Mouse (Mus musculus): ENCODE results near the gene Gm15517. TPM values are rescaled to one million over a fixed set of nuclear protein-coding genes. Genes with fewer than 3 reads are reported as not detected.

Gm15517 gene
- polyA plus RNA-seq, 1 experiment from 2014 or later = not detected

DNA sequence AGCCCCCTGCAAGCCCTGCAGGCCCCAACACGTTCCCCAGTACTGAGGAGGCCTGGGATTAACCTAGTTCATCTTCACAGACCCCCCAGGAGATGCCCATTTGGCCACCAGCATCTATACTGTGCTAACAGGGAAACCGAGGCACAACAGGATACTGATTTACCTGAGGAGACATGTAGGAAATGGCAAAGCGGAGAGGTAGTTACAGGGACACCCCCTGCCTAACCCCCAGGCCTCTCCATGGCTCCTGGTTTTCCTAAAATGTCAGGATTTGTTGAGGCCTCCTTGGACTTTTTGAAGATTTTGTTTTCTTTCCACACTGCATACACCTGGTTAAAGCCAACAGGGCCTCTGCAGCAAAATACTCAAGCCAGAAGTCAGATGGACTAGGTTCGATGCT lies 4.0 kb upstream of the Gm15517 start, which contains the start of gene Acp4:
Acp4 (minus strand) TSS at position 101 of the 400 bp plus-strand sequence.
- 80% methylated on average over 4 of the region's 4 CpGs for WGBS
- Histone ChIP-seq H3K4me3 (replicated peaks; ENCODE audit: low read depth, low read length) (no peak within 1 kb of the TSS), H3K27ac (replicated peaks; ENCODE audit: low read depth, low read length) (no peak within 1 kb of the TSS), H3K4me2 (ENCODE audit: low read length) (no peak within 1 kb of the TSS), H3K36me3 (ENCODE audit: control insufficient read depth, insufficient read depth, low read length) (peaks cover 18% of the 10 kb centered on the region), H3K27me3 (ENCODE audit: control insufficient read depth, insufficient read depth, low read length) (no peaks in the 10 kb centered on the region), H3K9me3 (ENCODE audit: control insufficient read depth, low read length) (no peaks in the 10 kb centered on the region), H3K4me1 (ENCODE audit: control insufficient read depth, insufficient read depth, low read length) (no peaks in the 10 kb centered on the region), H3K9ac (replicated peaks; ENCODE audit: low read length) (no peak within 1 kb of the TSS)
- DNase-seq = no peak
- 0 out of 2 replicates have a peak, but pooled peaks have one; percentile 18 for ATAC-seq (ENCODE audit: low FRiP score, low TSS enrichment)

DNA sequence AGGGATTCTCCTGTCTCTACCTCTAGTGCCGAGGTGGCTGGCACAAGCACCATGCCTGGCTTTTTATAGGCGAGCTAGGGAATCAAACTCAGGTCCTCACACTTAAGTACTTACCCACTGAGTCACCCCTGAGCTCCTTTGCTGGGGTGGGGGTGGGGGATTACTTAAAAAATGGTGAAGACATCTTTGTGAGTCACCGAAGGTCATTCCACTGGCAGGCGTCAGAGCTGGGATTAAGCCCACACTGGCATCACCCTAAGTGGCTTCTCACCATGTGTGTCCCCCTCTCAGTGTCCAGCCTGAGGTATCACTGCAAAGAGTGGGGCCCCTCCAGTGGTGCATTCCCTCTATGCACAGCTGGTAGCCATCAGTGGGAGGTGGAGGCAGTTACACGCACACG lies 837 bp upstream of the Gm15517 start:
- ATAC-seq (ENCODE audit: low FRiP score, low TSS enrichment) (no peak), DNase-seq (no peak)
- peaks cover 6% of the 10 kb centered on the region; the same call in 1 of the 2 replicates for H3K4me1 ChIP-seq (ENCODE audit: control insufficient read depth, insufficient read depth, low read length)
- no peaks in the 10 kb centered on the region for H3K27me3 ChIP-seq (ENCODE audit: control insufficient read depth, insufficient read depth, low read length)
- H3K4me3 ChIP-seq (replicated peaks; ENCODE audit: low read depth, low read length) = no peak overlapping the region
- H3K36me3 ChIP-seq (ENCODE audit: control insufficient read depth, insufficient read depth, low read length) = no peaks in the 10 kb centered on the region
- no peaks in the 10 kb centered on the region for H3K9me3 ChIP-seq (ENCODE audit: control insufficient read depth, low read length)
- H3K27ac ChIP-seq (replicated peaks; ENCODE audit: low read depth, low read length) = no peak overlapping the region
- H3K9ac ChIP-seq (replicated peaks; ENCODE audit: low read length) = no peak overlapping the region
- no peak overlapping the region for H3K4me2 ChIP-seq (ENCODE audit: low read length)
- 68% methylated on average over 6 of the region's 6 CpGs for WGBS

DNA sequence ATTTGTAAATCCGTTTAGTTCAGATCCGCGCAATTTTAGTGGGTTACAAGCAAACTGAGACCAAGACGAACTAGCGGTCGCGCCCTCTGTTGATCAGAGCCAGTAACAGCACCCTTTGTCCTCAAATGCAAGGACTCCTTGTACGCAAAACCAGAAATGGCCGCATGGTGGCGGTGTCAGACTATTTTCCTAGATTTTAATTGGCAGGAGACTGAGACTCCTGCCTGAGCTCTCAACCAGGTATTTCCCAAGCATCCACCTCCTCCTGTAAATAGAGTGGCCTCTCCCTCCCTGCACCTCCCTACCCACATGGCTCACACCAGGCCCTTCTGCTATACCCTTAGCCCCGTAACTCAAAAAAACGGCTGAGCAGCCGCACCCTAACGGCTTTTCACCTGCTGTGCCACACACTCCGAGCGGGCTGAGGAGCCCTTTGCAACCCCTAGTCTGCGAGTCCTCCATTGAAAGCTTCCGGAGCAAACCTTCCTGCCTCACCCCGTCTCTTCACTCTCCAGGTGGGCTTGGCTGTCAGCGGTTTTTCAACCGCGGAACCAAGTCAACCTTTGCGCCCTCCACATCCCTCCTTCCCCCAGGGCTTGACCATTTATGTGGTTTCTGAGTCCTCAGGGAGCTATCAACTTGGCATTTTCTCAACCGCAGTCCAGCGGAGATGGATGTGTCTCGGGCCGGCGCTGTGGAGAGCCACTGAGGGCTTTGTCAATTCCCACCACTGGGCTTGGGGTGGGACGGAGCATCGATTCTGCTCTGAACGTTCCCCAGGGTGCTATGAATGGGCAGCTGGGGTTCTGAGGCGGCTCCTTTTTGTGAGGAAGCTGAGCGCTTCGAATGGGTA lies 1.8 kb downstream of the Gm15517 start:
- Histone ChIP-seq H3K9ac (replicated peaks; ENCODE audit: low read length) (peak overlapping the region; percentile 47), H3K27ac (replicated peaks; ENCODE audit: low read depth, low read length) (peak overlapping the region; percentile 37), H3K4me1 (ENCODE audit: control insufficient read depth, insufficient read depth, low read length) (peaks cover 6% of the 10 kb centered on the region; the same call in 1 of the 2 replicates), H3K4me3 (replicated peaks; ENCODE audit: low read depth, low read length) (peak overlapping the region; percentile 33), H3K4me2 (ENCODE audit: low read length) (peak overlapping the region; percentile 64), H3K36me3 (ENCODE audit: control insufficient read depth, insufficient read depth, low read length) (no peaks in the 10 kb centered on the region), H3K9me3 (ENCODE audit: control insufficient read depth, low read length) (no peaks in the 10 kb centered on the region), H3K27me3 (ENCODE audit: control insufficient read depth, insufficient read depth, low read length) (no peaks in the 10 kb centered on the region; the same call in 1 of the 2 replicates)
- WGBS = 2% methylated on average over 34 of the region's 34 CpGs
- ATAC-seq (ENCODE audit: low FRiP score, low TSS enrichment) (peak; percentile 83), DNase-seq (peak; percentile 99)

DNA sequence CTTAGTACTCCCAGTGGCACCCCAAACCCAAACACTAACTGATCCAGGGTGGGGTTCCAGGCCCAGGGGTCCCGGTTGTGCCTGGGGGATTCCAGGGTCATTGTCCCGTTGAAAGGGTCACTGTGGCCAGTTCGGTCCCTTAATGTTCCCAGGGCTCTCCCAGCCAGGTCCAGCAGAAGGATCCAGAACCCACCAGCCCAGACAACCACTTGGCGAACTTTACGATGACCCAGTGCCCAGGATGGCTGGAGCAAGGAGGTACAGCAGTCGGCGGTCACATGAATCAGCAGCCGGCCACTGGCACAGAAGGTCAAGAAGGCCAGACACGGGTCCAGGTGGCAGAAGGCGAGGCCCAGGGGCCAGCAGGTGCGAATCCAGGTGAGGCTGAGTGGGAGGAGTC lies 6.9 kb downstream of the Gm15517 start:
- Histone ChIP-seq H3K4me1 (ENCODE audit: control insufficient read depth, insufficient read depth, low read length) (peaks cover 3% of the 10 kb centered on the region; the same call in 1 of the 2 replicates), H3K36me3 (ENCODE audit: control insufficient read depth, insufficient read depth, low read length) (no peaks in the 10 kb centered on the region), H3K4me3 (replicated peaks; ENCODE audit: low read depth, low read length) (no peak overlapping the region), H3K9ac (replicated peaks; ENCODE audit: low read length) (0 out of 2 replicates have a peak overlapping the region, but pooled peaks have one; percentile 4), H3K27me3 (ENCODE audit: control insufficient read depth, insufficient read depth, low read length) (no peaks in the 10 kb centered on the region; the same call in 1 of the 2 replicates), H3K27ac (replicated peaks; ENCODE audit: low read depth, low read length) (no peak overlapping the region), H3K4me2 (ENCODE audit: low read length) (no peak overlapping the region), H3K9me3 (ENCODE audit: control insufficient read depth, low read length) (no peaks in the 10 kb centered on the region)
- DNase-seq (no peak), ATAC-seq (ENCODE audit: low FRiP score, low TSS enrichment) (no peak)
- 83% methylated on average over 11 of the region's 11 CpGs for WGBS

DNA sequence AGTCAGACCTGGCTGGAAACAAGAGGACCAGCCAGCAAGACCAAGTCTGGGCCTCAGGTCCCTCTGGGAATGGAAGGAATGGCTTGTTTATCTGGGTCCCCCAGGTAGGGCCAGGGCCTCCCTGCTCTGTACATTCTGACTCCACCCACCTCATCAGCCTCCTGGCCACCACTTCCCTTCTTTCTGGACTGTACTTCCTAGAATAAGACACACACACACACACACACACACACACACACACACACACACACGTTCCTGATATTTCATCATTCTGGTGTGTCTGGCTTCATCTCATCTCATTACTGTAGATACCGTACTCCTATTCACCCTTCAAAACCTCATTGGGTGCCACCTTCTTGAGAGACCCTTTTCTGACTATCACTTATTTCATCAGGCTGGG lies 8.2 kb downstream of the Gm15517 start:
- no peak overlapping the region for H3K4me2 ChIP-seq (ENCODE audit: low read length)
- ATAC-seq (ENCODE audit: low FRiP score, low TSS enrichment) (no peak), DNase-seq (no peak)
- no peak overlapping the region for H3K4me3 ChIP-seq (replicated peaks; ENCODE audit: low read depth, low read length)
- WGBS = 92% methylated on average over 2 of the region's 2 CpGs
- no peak overlapping the region for H3K27ac ChIP-seq (replicated peaks; ENCODE audit: low read depth, low read length)
- H3K36me3 ChIP-seq (ENCODE audit: control insufficient read depth, insufficient read depth, low read length) = no peaks in the 10 kb centered on the region
- no peaks in the 10 kb centered on the region; the same call in 1 of the 2 replicates for H3K27me3 ChIP-seq (ENCODE audit: control insufficient read depth, insufficient read depth, low read length)
- H3K9me3 ChIP-seq (ENCODE audit: control insufficient read depth, low read length) = no peaks in the 10 kb centered on the region
- H3K9ac ChIP-seq (replicated peaks; ENCODE audit: low read length) = no peak overlapping the region
- no peaks in the 10 kb centered on the region for H3K4me1 ChIP-seq (ENCODE audit: control insufficient read depth, insufficient read depth, low read length)

DNA sequence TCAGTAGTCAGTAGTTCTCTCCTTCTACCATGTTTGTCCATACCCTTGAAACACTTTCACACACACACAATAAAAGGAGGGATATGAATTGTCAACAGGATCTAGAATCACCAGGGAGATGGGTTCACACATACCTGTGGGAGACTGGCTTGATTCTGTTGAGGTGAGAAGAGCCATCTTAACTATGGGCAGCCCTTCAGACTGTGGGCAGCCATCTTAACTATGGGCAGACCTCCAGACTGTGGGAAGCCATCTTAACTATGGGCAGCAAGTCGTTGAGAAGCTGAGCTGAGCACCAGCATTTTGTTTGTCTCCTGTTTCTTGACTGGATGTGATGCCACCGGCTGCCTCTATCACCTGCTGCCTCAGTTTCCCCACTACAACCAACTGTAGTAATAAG lies 10.1 kb downstream of the Gm15517 start:
- no peak overlapping the region for H3K27ac ChIP-seq (replicated peaks; ENCODE audit: low read depth, low read length)
- ATAC-seq (ENCODE audit: low FRiP score, low TSS enrichment) = no peak

DNA sequence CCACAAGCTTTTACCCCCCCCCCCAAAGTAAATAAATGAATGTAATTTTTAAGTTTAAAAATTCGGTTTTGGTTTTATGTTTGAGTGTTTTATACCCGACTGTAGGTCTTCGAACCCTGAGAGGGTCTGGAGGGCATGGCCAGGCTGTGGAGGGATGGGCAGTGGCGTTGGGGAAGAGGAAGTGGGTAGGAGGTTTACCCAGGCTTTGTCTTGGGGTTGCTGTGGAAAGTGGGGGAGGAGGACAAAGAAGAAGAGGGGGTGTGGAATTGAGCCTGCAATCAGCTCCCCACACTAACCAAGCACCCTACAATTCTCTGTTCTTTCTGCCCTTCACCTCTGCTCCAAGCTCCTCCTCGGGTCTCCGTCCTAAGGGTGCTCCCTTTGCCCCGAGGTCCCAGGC lies 11.3 kb downstream of the Gm15517 start:
- Histone ChIP-seq H3K27me3 (ENCODE audit: control insufficient read depth, insufficient read depth, low read length) (no peaks in the 10 kb centered on the region), H3K4me3 (replicated peaks; ENCODE audit: low read depth, low read length) (no peak overlapping the region), H3K9me3 (ENCODE audit: control insufficient read depth, low read length) (no peaks in the 10 kb centered on the region), H3K27ac (replicated peaks; ENCODE audit: low read depth, low read length) (no peak overlapping the region), H3K4me1 (ENCODE audit: control insufficient read depth, insufficient read depth, low read length) (no peaks in the 10 kb centered on the region), H3K4me2 (ENCODE audit: low read length) (no peak overlapping the region), H3K36me3 (ENCODE audit: control insufficient read depth, insufficient read depth, low read length) (no peaks in the 10 kb centered on the region), H3K9ac (replicated peaks; ENCODE audit: low read length) (no peak overlapping the region)
- 93% methylated on average over 7 of the region's 7 CpGs for WGBS
- ATAC-seq (ENCODE audit: low FRiP score, low TSS enrichment) (no peak), DNase-seq (no peak)

More for the DNA sequence above, 10.1 kb downstream of the Gm15517 start:
- 68% methylated on average over 2 of the region's 2 CpGs for WGBS
- no peaks in the 10 kb centered on the region for H3K36me3 ChIP-seq (ENCODE audit: control insufficient read depth, insufficient read depth, low read length)
- no peaks in the 10 kb centered on the region for H3K9me3 ChIP-seq (ENCODE audit: control insufficient read depth, low read length)
- no peak overlapping the region for H3K4me2 ChIP-seq (ENCODE audit: low read length)
- H3K4me1 ChIP-seq (ENCODE audit: control insufficient read depth, insufficient read depth, low read length) = no peaks in the 10 kb centered on the region
- H3K27me3 ChIP-seq (ENCODE audit: control insufficient read depth, insufficient read depth, low read length) = no peaks in the 10 kb centered on the region; the same call in 1 of the 2 replicates
- no peak overlapping the region for H3K4me3 ChIP-seq (replicated peaks; ENCODE audit: low read depth, low read length)
- peak; percentile 66 for DNase-seq
- no peak overlapping the region for H3K9ac ChIP-seq (replicated peaks; ENCODE audit: low read length)

DNA sequence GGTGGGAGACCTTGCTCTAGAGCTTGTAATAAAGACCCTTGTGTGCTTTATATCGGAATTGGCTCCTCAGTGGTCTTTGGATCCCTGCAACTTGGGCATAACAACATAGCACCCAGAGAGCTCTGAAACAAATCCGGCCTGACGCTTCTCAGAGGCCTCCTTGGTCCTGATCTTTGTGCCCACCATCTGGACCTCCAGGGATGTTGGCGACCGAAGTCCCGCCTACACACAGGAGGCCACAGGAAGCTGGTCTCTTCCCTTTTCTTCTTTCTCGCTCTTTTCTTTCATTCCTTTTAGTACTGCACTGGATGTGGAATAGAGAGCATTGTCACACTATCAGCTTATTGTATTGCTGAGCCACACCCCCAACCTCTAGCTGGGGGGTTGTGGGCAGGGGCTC lies 12.2 kb downstream of the Gm15517 start:
- DNase-seq (no peak), ATAC-seq (ENCODE audit: low FRiP score, low TSS enrichment) (no peak)

DNA sequence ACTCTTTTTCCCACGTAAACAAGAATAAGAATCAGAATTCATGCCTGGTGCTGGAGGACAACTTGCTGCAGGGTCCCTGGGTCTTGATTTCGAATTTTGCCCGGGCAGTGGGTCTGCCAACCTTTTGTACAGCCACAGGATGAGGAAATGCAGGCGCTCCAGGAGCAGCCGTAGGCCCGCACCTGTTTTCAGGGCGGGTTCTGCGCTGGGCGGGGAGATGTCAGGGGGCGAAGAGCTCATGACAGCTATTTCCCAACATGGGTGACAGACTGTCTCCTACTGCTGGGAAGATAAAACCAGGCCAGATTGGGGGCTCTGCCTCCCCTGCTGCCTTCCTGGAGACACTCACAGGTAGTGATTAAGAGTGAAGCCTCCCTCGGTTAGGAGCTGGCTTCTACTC lies 12.8 kb downstream of the Gm15517 start:
- no peak for ATAC-seq (ENCODE audit: low FRiP score, low TSS enrichment)
- Histone ChIP-seq H3K9me3 (ENCODE audit: control insufficient read depth, low read length) (no peaks in the 10 kb centered on the region), H3K4me3 (replicated peaks; ENCODE audit: low read depth, low read length) (no peak overlapping the region), H3K27ac (replicated peaks; ENCODE audit: low read depth, low read length) (no peak overlapping the region), H3K4me1 (ENCODE audit: control insufficient read depth, insufficient read depth, low read length) (no peaks in the 10 kb centered on the region), H3K27me3 (ENCODE audit: control insufficient read depth, insufficient read depth, low read length) (no peaks in the 10 kb centered on the region), H3K36me3 (ENCODE audit: control insufficient read depth, insufficient read depth, low read length) (no peaks in the 10 kb centered on the region), H3K9ac (replicated peaks; ENCODE audit: low read length) (no peak overlapping the region), H3K4me2 (ENCODE audit: low read length) (no peak overlapping the region)
- no peak for DNase-seq
- 55% methylated on average over 11 of the region's 11 CpGs for WGBS

More for the DNA sequence above, 12.2 kb downstream of the Gm15517 start:
- Histone ChIP-seq H3K4me3 (replicated peaks; ENCODE audit: low read depth, low read length) (no peak overlapping the region), H3K4me1 (ENCODE audit: control insufficient read depth, insufficient read depth, low read length) (no peaks in the 10 kb centered on the region), H3K4me2 (ENCODE audit: low read length) (no peak overlapping the region), H3K9me3 (ENCODE audit: control insufficient read depth, low read length) (no peaks in the 10 kb centered on the region), H3K9ac (replicated peaks; ENCODE audit: low read length) (no peak overlapping the region), H3K27ac (replicated peaks; ENCODE audit: low read depth, low read length) (no peak overlapping the region), H3K27me3 (ENCODE audit: control insufficient read depth, insufficient read depth, low read length) (no peaks in the 10 kb centered on the region), H3K36me3 (ENCODE audit: control insufficient read depth, insufficient read depth, low read length) (no peaks in the 10 kb centered on the region)
- 58% methylated on average over 7 of the region's 7 CpGs for WGBS

All from midbrain, embryonic 14.5 days (tissue).